Mouse (Mus musculus): ENCODE measurements around the gene Rbms3.

- TF ChIP-seq CTCF (IDR thresholded peaks at IDR 0.05) (no peak), EP300 (IDR thresholded peaks at IDR 0.05) (no peak)
Observed at GRCm38 (mm10) chr9:116833677-116834076, 796.0 kb downstream of the Rbms3 start.
